In the genomic region with DNA sequence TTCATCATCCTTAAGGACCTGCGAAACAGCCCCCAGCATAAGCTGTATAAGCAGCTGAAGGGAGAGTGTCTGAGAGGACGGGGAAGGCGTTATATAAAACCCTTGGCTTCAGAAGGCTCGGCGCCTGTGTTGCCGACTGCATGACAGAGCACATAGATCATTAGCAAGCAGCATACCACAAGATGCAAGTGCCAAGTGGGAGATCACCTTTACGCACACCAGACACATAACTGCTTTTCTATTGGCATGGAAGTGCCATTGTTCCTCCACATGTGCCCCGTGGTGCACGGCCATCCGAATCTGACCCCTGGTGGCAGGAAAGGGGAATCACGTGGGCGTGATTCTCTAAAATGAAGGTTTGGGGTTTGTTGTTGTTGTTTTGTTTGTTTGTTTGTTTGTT, we compare ENCODE assay signal across 9 mouse cellular contexts. TPM values are rescaled to one million over a fixed set of nuclear protein-coding genes. Genes with fewer than 3 reads are reported as not detected.
DNase-seq lines count a peak whose midpoint lies in the region; ATAC-seq and TF ChIP-seq lines count a peak whose summit lies in the region.
"Had no signal": no experiment of that assay in that cellular context is flagged by ENCODE, and none has a peak within 500 bp of the region (broad histone marks: within the 10 kb centered on the region; RNA-seq: fewer than 3 reads in every experiment).

No protein-coding gene starts in this region.

- no peak for ATAC-seq in midbrain, postnatal 0 days (ENCODE audit: low FRiP score)

- no peaks in the 10 kb centered on the region for H3K27me3 ChIP-seq in midbrain, postnatal 0 days (ENCODE audit: insufficient read depth, low read length)

- H3K4me1 ChIP-seq in midbrain, postnatal 0 days (ENCODE audit: insufficient read depth, low read length), result no peaks in the 10 kb centered on the region
- H3K4me1 ChIP-seq: heart, embryonic 13.5 days had no signal

- H3K9ac ChIP-seq in midbrain, postnatal 0 days (replicated peaks; ENCODE audit: low read length, poor library complexity, severe bottlenecking), result no peak overlapping the region
- H3K9ac ChIP-seq: heart, embryonic 13.5 days had no signal

- 35% methylated on average over 12 of the region's 12 CpGs for WGBS in midbrain, postnatal 0 days

- no peak overlapping the region for H3K27ac ChIP-seq in midbrain, postnatal 0 days (ENCODE audit: low read depth, low read length)
- H3K27ac ChIP-seq: heart, embryonic 13.5 days had no signal

- DNase-seq in adrenal gland, adult 2 months, result peak; percentile 27
- DNase-seq in adrenal gland, postnatal 4 days (ENCODE audit: low spot score in 2 of 2), result no peak
- DNase-seq in thymus, postnatal 0 days (ENCODE audit: low spot score), result peak; percentile 31
- DNase-seq in thymus, adult 18-20 months, result no peak
- DNase-seq in gastrocnemius, postnatal 25 days, result peak; percentile 12
- peak; percentile 55 for DNase-seq in kidney, postnatal 25 days
- peak; percentile 40 for DNase-seq in midbrain, postnatal 0 days (ENCODE audit: low spot score)
- DNase-seq in spleen, postnatal 36 days (ENCODE audit: low spot score in 2 of 2), result no peak

- H3K4me2 ChIP-seq in midbrain, postnatal 0 days (ENCODE audit: low read depth, low read length, poor library complexity, severe bottlenecking), result no peak overlapping the region
- H3K4me2 ChIP-seq: heart, embryonic 13.5 days had no signal

- no peaks in the 10 kb centered on the region for H3K36me3 ChIP-seq in midbrain, postnatal 0 days (ENCODE audit: insufficient read depth, low read length)
- H3K36me3 ChIP-seq: heart, embryonic 13.5 days had no signal

- peak; percentile 90 for TF ChIP-seq CTCF in midbrain, postnatal 0 days (IDR thresholded peaks at IDR 0.05)

- no peaks in the 10 kb centered on the region for H3K9me3 ChIP-seq in midbrain, postnatal 0 days (ENCODE audit: low read length)
- H3K9me3 ChIP-seq: heart, embryonic 13.5 days had no signal

- no peak overlapping the region for H3K4me3 ChIP-seq in midbrain, postnatal 0 days (ENCODE audit: low read depth, low read length)
- H3K4me3 ChIP-seq: heart, embryonic 13.5 days had no signal

RNA-seq across cellular contexts. Expression of a gene that starts 16.6 kb away (rescaled TPM):
- 10 to 100 TPM; 14.2 to 23.9 TPM for total RNA-seq in adrenal gland, adult 2 months (2021)
- 4.0 and 5.3 TPM in 2 replicates for polyA plus RNA-seq in adrenal gland, adult 2 months (2012; rRNA removed)
- total RNA-seq in adrenal gland, postnatal 4 days (2021), result 10 to 100 TPM; 31.2 to 47.6 TPM
- polyA plus RNA-seq in thymus, postnatal 0 days (2015; fragmentation: Nextera tagmentation; extraction: Ambion mirVana), result 1.7 and 3.7 TPM in 2 replicates
- total RNA-seq in gastrocnemius, postnatal 25 days (2021), result 1 to 10 TPM; 2.3 to 3.6 TPM
- 29.1 and 41.5 TPM in 2 replicates for total RNA-seq in midbrain, postnatal 0 days (2014; rRNA removed)
- polyA plus RNA-seq in midbrain, postnatal 0 days (2015; fragmentation: Nextera tagmentation; extraction: Ambion mirVana), result 31.2 and 34.3 TPM in 2 replicates

RNA-seq across cellular contexts. Expression of a gene that starts 40.0 kb away (rescaled TPM):
- 10 to 100 TPM; 16.1 to 18.7 TPM for total RNA-seq in adrenal gland, adult 2 months (2021)
- polyA plus RNA-seq in adrenal gland, adult 2 months (2012; rRNA removed), result 2.1 and 2.5 TPM in 2 replicates
- 10 to 100 TPM; 26.0 to 29.6 TPM for total RNA-seq in adrenal gland, postnatal 4 days (2021)
- polyA plus RNA-seq in thymus, postnatal 0 days (2015; fragmentation: Nextera tagmentation; extraction: Ambion mirVana), result 29.8 and 31.7 TPM in 2 replicates
- 1 to 10 TPM; 3.4 to 4.1 TPM for total RNA-seq in gastrocnemius, postnatal 25 days (2021)
- total RNA-seq in midbrain, postnatal 0 days (2014; rRNA removed), result 24.7 and 35.2 TPM in 2 replicates
- polyA plus RNA-seq in midbrain, postnatal 0 days (2015; fragmentation: Nextera tagmentation; extraction: Ambion mirVana), result 24.1 and 26.0 TPM in 2 replicates

RNA-seq across cellular contexts. Expression of a gene that starts 40.0 kb away (rescaled TPM):
- 10 to 100 TPM; 22.0 to 24.7 TPM for total RNA-seq in adrenal gland, adult 2 months (2021)
- 12.2 and 15.4 TPM in 2 replicates for polyA plus RNA-seq in adrenal gland, adult 2 months (2012; rRNA removed)
- total RNA-seq in adrenal gland, postnatal 4 days (2021), result 10 to 100 TPM; 35.3 to 36.2 TPM
- polyA plus RNA-seq in thymus, postnatal 0 days (2015; fragmentation: Nextera tagmentation; extraction: Ambion mirVana), result 28.4 and 28.5 TPM in 2 replicates
- 10 to 100 TPM; 13.8 to 13.9 TPM for total RNA-seq in gastrocnemius, postnatal 25 days (2021)
- 81.8 and 102 TPM in 2 replicates for total RNA-seq in midbrain, postnatal 0 days (2014; rRNA removed)
- polyA plus RNA-seq in midbrain, postnatal 0 days (2015; fragmentation: Nextera tagmentation; extraction: Ambion mirVana), result 102 and 109 TPM in 2 replicates

RNA-seq across cellular contexts. Expression of a gene that starts 56.8 kb away (rescaled TPM):
- not detected for total RNA-seq in adrenal gland, adult 2 months (2021)
- polyA plus RNA-seq in adrenal gland, adult 2 months (2012; rRNA removed), result not detected in 2 replicates
- not detected for total RNA-seq in adrenal gland, postnatal 4 days (2021)
- polyA plus RNA-seq in thymus, postnatal 0 days (2015; fragmentation: Nextera tagmentation; extraction: Ambion mirVana), result not detected in 2 replicates
- total RNA-seq in gastrocnemius, postnatal 25 days (2021), result not detected
- total RNA-seq in midbrain, postnatal 0 days (2014; rRNA removed), result 3.0 TPM in 1 of 2 replicates, not detected in the other
- polyA plus RNA-seq in midbrain, postnatal 0 days (2015; fragmentation: Nextera tagmentation; extraction: Ambion mirVana), result not detected in 2 replicates
- polyA plus RNA-seq: heart, embryonic 13.5 days had no signal

Comparison
In these comparisons a context has a peak if more than half of its experiments do, and no peak if none do; other contexts are left out.
1. DNase-seq: peak in adrenal gland, adult 2 months (single experiment), thymus, postnatal 0 days (single experiment), gastrocnemius, postnatal 25 days (single experiment), kidney, postnatal 25 days (2 of 2) and midbrain, postnatal 0 days (single experiment); none in adrenal gland, postnatal 4 days (0 of 2), thymus, adult 18-20 months (0 of 2) and spleen, postnatal 36 days (0 of 2).